Mouse (Mus musculus): ENCODE results near the gene Tle4. TPM values are rescaled to one million over a fixed set of nuclear protein-coding genes. Genes with fewer than 3 reads are reported as not detected.

The Tle4 gene
- polyA plus RNA-seq, 1 experiment from 2014 or later: 34.3 TPM

DNA sequence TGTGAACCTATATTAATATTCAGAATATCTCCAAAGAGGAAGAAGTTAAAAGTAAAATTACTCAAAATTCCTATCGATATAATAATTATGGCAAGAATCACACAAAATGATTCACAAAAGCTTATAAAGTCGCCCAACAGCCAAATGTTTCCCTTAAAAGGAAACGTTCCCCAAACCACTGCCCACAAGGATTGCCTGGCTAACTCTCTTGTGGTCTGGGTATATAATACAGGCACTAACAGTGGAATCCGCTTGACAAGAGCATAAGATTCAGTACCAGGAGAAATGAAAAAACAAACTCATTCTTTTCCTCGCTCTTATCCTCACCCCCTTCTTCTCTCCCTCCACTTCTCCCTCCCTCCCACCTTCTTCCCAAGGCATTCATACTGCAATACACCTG, 19.2 kb downstream of the Tle4 start:
- Histone ChIP-seq H3K36me3 (ENCODE audit: control insufficient read depth, insufficient read depth, low read length) (no peaks in the 10 kb centered on the region), H3K27me3 (ENCODE audit: control insufficient read depth, insufficient read depth, low read length) (no peaks in the 10 kb centered on the region), H3K4me2 (ENCODE audit: low read depth) (no peak overlapping the region), H3K9me3 (ENCODE audit: control insufficient read depth, low read length) (no peaks in the 10 kb centered on the region), H3K4me1 (ENCODE audit: control insufficient read depth, insufficient read depth, low read length) (no peaks in the 10 kb centered on the region), H3K4me3 (ENCODE audit: low read depth, low read length) (no peak overlapping the region), H3K9ac (ENCODE audit: low read length) (no peak overlapping the region), H3K27ac (ENCODE audit: low read depth, low read length) (no peak overlapping the region)
- ATAC-seq (ENCODE audit: insufficient read depth, low FRiP score, low TSS enrichment): no peak
- 89% methylated on average over 5 of the region's 5 CpGs for WGBS
- no peak for DNase-seq (ENCODE audit: low spot score)

DNA sequence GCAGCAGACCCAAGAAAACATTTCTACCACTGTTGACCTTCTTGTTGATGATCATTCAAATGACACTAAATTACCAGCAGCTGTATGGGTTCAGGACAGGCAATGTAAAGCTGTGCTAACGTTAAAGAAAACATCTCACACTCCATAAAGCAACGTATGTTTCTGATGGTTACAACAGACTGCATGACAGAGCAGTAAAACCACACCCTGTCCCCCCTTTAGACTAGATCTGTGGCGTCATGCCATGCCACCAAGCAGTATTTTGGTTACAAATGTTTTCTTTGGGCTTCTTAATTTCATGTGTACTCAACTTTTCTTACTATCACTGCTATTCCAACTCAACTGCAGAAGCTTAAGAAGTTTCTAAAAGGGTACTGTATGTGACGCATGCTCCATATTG, 19.8 kb downstream of the Tle4 start:
- 68% methylated on average over 4 of the region's 4 CpGs for WGBS
- no peaks in the 10 kb centered on the region for H3K27me3 ChIP-seq (ENCODE audit: control insufficient read depth, insufficient read depth, low read length)

DNA sequence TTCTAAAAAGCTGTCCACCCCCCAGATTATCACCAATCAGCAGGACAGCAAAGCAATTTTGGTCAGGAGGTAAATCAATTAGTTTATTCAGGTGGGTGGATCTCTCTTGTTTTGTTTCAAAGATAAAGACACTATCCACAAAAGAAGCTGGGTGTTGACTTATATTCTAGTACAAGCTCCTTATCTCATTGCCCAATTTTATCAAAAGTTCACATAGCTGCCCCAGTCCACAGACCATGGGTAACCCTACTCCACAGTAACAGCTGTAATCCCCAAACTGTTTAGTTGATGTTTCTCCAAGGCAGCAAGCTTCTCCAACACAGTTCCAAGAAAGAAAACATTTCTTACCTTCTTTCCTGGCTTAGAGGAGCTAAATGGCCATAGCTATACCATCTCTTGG, 21.5 kb downstream of the Tle4 start:
- Histone ChIP-seq H3K4me3 (ENCODE audit: low read depth, low read length) (no peak overlapping the region), H3K27me3 (ENCODE audit: control insufficient read depth, insufficient read depth, low read length) (no peaks in the 10 kb centered on the region), H3K36me3 (ENCODE audit: control insufficient read depth, insufficient read depth, low read length) (no peaks in the 10 kb centered on the region), H3K27ac (ENCODE audit: low read depth, low read length) (no peak overlapping the region), H3K4me1 (ENCODE audit: control insufficient read depth, insufficient read depth, low read length) (no peaks in the 10 kb centered on the region), H3K9me3 (ENCODE audit: control insufficient read depth, low read length) (no peaks in the 10 kb centered on the region), H3K4me2 (ENCODE audit: low read depth) (no peak overlapping the region), H3K9ac (ENCODE audit: low read length) (no peak overlapping the region)
- ATAC-seq (ENCODE audit: insufficient read depth, low FRiP score, low TSS enrichment) (no peak), DNase-seq (ENCODE audit: low spot score) (no peak)

More for the DNA sequence above, 19.8 kb downstream of the Tle4 start:
- no peak overlapping the region for H3K4me2 ChIP-seq (ENCODE audit: low read depth)
- H3K4me1 ChIP-seq (ENCODE audit: control insufficient read depth, insufficient read depth, low read length): no peaks in the 10 kb centered on the region
- no peak overlapping the region for H3K27ac ChIP-seq (ENCODE audit: low read depth, low read length)
- H3K9me3 ChIP-seq (ENCODE audit: control insufficient read depth, low read length): no peaks in the 10 kb centered on the region
- H3K9ac ChIP-seq (ENCODE audit: low read length): no peak overlapping the region
- no peak overlapping the region for H3K4me3 ChIP-seq (ENCODE audit: low read depth, low read length)
- H3K36me3 ChIP-seq (ENCODE audit: control insufficient read depth, insufficient read depth, low read length): no peaks in the 10 kb centered on the region
- ATAC-seq (ENCODE audit: insufficient read depth, low FRiP score, low TSS enrichment): no peak
- no peak for DNase-seq (ENCODE audit: low spot score)

DNA sequence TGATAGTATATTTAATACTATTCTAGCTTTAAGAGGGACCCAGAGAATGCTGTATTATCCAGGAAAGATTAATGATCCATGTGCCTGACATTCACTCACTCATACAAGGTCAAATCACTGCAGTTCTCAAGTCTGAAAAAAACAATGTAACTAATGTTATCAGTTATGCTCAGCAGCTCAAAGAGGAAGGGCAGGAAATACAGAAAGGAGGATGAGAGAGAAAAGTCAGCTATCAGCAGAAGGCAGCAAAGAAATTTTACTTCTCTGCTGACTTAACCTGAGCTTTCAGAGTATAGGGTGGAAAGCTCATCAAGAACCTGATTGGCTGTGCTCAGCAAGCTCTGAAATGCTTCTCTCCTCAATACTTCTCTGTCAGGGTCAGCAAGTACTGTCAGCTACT, 29.0 kb downstream of the Tle4 start:
- H3K9ac ChIP-seq (ENCODE audit: low read length): no peak overlapping the region
- no peaks in the 10 kb centered on the region for H3K9me3 ChIP-seq (ENCODE audit: control insufficient read depth, low read length)
- peaks cover 14% of the 10 kb centered on the region for H3K4me1 ChIP-seq (ENCODE audit: control insufficient read depth, insufficient read depth, low read length)

DNA sequence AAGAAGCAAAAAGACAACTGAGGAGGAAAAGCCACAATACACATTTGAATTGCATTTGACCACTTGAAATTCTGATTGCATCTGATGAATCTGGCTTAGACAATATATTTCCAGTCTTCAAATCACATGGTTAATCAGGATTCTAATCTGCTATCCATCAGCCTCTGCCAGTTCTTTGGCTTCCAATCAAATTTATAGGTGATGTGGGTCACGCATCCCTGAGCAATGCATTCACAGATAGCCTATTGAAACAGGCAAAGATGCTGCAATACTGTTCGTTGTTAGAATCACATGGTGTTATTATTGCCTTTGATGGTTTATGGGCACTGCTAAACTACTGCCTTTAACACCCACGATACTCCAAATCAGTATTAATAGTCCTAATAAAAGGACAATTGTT, 30.8 kb downstream of the Tle4 start:
- 30% methylated on average over 3 of the region's 3 CpGs for WGBS
- H3K9ac ChIP-seq (ENCODE audit: low read length): no peak overlapping the region
- no peak overlapping the region for H3K27ac ChIP-seq (ENCODE audit: low read depth, low read length)
- no peaks in the 10 kb centered on the region for H3K36me3 ChIP-seq (ENCODE audit: control insufficient read depth, insufficient read depth, low read length)
- H3K27me3 ChIP-seq (ENCODE audit: control insufficient read depth, insufficient read depth, low read length): peaks cover 3% of the 10 kb centered on the region; the same call in 1 of the 2 replicates
- H3K9me3 ChIP-seq (ENCODE audit: control insufficient read depth, low read length): no peaks in the 10 kb centered on the region
- peak; percentile 49 for DNase-seq (ENCODE audit: low spot score)
- H3K4me2 ChIP-seq (ENCODE audit: low read depth): no peak overlapping the region
- H3K4me3 ChIP-seq (ENCODE audit: low read depth, low read length): no peak overlapping the region
- ATAC-seq (ENCODE audit: insufficient read depth, low FRiP score, low TSS enrichment): peak; percentile 79
- peaks cover 14% of the 10 kb centered on the region for H3K4me1 ChIP-seq (ENCODE audit: control insufficient read depth, insufficient read depth, low read length)

More for the DNA sequence above, 29.0 kb downstream of the Tle4 start:
- Histone ChIP-seq H3K27me3 (ENCODE audit: control insufficient read depth, insufficient read depth, low read length) (peaks cover 3% of the 10 kb centered on the region; the same call in 1 of the 2 replicates), H3K4me2 (ENCODE audit: low read depth) (no peak overlapping the region), H3K4me3 (ENCODE audit: low read depth, low read length) (no peak overlapping the region), H3K27ac (ENCODE audit: low read depth, low read length) (no peak overlapping the region), H3K36me3 (ENCODE audit: control insufficient read depth, insufficient read depth, low read length) (no peaks in the 10 kb centered on the region)
- no peak for DNase-seq (ENCODE audit: low spot score)
- no peak for ATAC-seq (ENCODE audit: insufficient read depth, low FRiP score, low TSS enrichment)

DNA sequence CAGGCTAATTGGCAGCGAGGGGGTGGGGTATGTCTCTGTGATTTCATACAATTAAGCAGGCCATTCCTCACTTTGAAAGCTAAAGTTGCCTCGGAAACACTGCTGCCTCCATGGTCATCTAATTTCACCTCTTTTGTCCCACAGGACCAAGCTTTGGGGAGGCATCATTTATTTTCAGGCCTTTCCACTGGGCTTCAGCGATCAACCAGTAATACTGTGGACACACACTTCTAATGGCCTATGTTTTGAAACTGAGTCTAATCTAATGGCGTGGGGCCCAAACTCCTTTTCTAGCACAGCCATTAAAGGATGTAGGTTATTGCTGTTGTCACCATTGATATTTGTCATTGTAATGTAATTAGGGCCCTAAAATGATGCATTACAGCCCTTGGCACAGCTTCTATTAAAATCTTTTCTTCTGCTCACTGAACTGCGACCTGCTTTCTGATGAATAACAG, 31.3 kb downstream of the Tle4 start:
- peaks cover 14% of the 10 kb centered on the region for H3K4me1 ChIP-seq (ENCODE audit: control insufficient read depth, insufficient read depth, low read length)
- peaks cover 3% of the 10 kb centered on the region; the same call in 1 of the 2 replicates for H3K27me3 ChIP-seq (ENCODE audit: control insufficient read depth, insufficient read depth, low read length)
- no peaks in the 10 kb centered on the region for H3K9me3 ChIP-seq (ENCODE audit: control insufficient read depth, low read length)
- H3K4me3 ChIP-seq (ENCODE audit: low read depth, low read length): no peak overlapping the region
- ATAC-seq (ENCODE audit: insufficient read depth, low FRiP score, low TSS enrichment): peak; percentile 87
- 20% methylated on average over 5 of the region's 5 CpGs for WGBS
- DNase-seq (ENCODE audit: low spot score): peak; percentile 75
- no peaks in the 10 kb centered on the region for H3K36me3 ChIP-seq (ENCODE audit: control insufficient read depth, insufficient read depth, low read length)
- H3K9ac ChIP-seq (ENCODE audit: low read length): no peak overlapping the region
- H3K4me2 ChIP-seq (ENCODE audit: low read depth): no peak overlapping the region
- H3K27ac ChIP-seq (ENCODE audit: low read depth, low read length): no peak overlapping the region

DNA sequence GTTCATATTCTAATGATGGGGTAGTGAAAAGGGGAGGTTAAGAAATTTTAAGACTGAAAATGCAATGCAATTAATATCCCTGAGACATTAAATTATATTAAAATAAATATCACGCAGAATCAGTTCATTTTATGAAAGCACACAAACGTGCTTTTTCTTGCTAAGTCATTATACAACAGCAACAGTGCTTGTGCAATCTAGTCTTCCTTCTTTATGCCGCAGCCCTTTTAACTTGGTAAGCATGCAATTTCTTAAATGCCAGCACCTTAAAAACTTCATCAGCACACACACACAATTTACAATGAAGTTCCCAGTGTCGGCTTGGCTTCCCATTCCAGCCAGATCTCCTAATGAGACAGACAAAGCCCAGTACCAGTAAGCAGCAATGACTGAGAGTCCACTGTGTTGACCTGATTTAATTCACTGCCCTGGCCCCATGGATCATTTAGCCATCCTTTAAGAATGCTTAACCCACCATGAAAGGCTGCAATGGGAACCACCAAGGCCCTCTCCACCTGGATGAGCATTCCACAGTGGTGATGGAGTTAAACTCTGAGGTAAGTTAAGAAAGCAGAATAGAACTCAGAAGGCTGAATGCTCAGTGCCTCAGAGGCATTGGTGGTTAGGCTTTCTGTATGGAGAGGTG, 32.3 kb downstream of the Tle4 start:
- peak; percentile 60 for DNase-seq (ENCODE audit: low spot score)

DNA sequence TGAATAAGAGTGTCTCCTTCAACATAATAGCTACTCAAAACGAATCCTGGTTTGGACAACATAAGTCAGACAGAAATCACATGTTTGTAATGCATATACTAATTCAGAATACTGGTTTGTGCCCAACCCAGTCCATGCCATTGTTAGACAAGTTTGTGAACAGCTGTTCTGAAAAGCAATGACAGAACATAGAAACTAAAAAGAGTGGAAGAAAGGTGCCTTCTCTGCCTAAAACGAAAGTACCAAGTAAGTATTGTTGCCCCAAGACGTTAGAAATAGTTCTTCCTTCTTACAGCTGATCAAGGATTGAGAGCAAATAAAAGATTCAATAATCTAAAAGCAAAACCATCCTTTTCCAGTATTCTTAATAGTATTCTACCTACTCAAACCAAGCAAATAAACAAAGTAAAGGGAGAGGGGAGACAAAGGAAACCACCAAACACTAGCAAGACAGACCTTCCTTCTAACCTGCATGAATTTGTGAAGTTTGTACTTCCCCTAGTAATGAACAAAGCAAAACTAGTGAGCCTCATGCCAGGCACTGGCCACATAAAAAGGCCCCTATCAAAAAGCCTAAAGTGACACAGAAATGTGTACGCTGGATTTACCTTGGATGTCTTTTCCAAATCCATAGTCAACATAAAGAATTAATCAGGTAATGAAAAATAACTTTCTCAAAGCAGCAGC, 34.4 kb downstream of the Tle4 start:
- 92% methylated on average over 4 of the region's 4 CpGs for WGBS
- H3K27me3 ChIP-seq (ENCODE audit: control insufficient read depth, insufficient read depth, low read length): no peaks in the 10 kb centered on the region
- no peak for ATAC-seq (ENCODE audit: insufficient read depth, low FRiP score, low TSS enrichment)
- no peak overlapping the region for H3K9ac ChIP-seq (ENCODE audit: low read length)
- H3K9me3 ChIP-seq (ENCODE audit: control insufficient read depth, low read length): no peaks in the 10 kb centered on the region
- no peak overlapping the region for H3K4me2 ChIP-seq (ENCODE audit: low read depth)
- no peaks in the 10 kb centered on the region for H3K36me3 ChIP-seq (ENCODE audit: control insufficient read depth, insufficient read depth, low read length)
- H3K4me3 ChIP-seq (ENCODE audit: low read depth, low read length): no peak overlapping the region
- DNase-seq (ENCODE audit: low spot score): no peak
- H3K27ac ChIP-seq (ENCODE audit: low read depth, low read length): no peak overlapping the region
- H3K4me1 ChIP-seq (ENCODE audit: control insufficient read depth, insufficient read depth, low read length): peaks cover 11% of the 10 kb centered on the region; the same call in 1 of the 2 replicates

More for the DNA sequence above, 32.3 kb downstream of the Tle4 start:
- no peak overlapping the region for H3K4me2 ChIP-seq (ENCODE audit: low read depth)
- H3K9ac ChIP-seq (ENCODE audit: low read length): no peak overlapping the region
- no peak overlapping the region for H3K4me3 ChIP-seq (ENCODE audit: low read depth, low read length)
- H3K27me3 ChIP-seq (ENCODE audit: control insufficient read depth, insufficient read depth, low read length): peaks cover 3% of the 10 kb centered on the region; the same call in 1 of the 2 replicates
- H3K27ac ChIP-seq (ENCODE audit: low read depth, low read length): no peak overlapping the region
- H3K4me1 ChIP-seq (ENCODE audit: control insufficient read depth, insufficient read depth, low read length): peaks cover 14% of the 10 kb centered on the region
- H3K9me3 ChIP-seq (ENCODE audit: control insufficient read depth, low read length): no peaks in the 10 kb centered on the region
- peak; percentile 42 for ATAC-seq (ENCODE audit: insufficient read depth, low FRiP score, low TSS enrichment)
- H3K36me3 ChIP-seq (ENCODE audit: control insufficient read depth, insufficient read depth, low read length): no peaks in the 10 kb centered on the region
- WGBS: 53% methylated on average over 4 of the region's 4 CpGs

DNA sequence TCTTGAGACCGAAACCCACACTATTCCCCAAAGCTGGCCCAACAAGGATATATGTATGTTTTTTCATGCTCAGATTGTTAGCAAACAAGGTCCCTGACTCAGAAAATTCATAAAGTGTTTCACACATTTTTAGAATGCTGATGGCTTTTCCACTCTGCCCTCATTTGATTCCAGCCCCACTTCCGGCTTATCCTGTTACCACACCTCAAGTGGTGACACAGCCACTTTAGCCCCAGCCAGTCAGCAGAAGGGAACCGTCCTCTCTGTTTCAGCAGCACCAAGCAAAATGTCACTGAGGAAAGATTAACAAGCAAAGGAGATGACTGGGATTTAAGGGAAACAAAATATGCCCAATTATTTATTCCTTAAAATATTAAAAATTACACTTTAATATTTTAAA, 50.0 kb downstream of the Tle4 start:
- 85% methylated on average over 3 of the region's 3 CpGs for WGBS
- DNase-seq (ENCODE audit: low spot score) (no peak), ATAC-seq (ENCODE audit: insufficient read depth, low FRiP score, low TSS enrichment) (no peak)
- Histone ChIP-seq H3K27me3 (ENCODE audit: control insufficient read depth, insufficient read depth, low read length) (no peaks in the 10 kb centered on the region), H3K4me1 (ENCODE audit: control insufficient read depth, insufficient read depth, low read length) (no peaks in the 10 kb centered on the region), H3K9ac (ENCODE audit: low read length) (no peak overlapping the region), H3K4me2 (ENCODE audit: low read depth) (no peak overlapping the region), H3K27ac (ENCODE audit: low read depth, low read length) (no peak overlapping the region), H3K36me3 (ENCODE audit: control insufficient read depth, insufficient read depth, low read length) (no peaks in the 10 kb centered on the region), H3K9me3 (ENCODE audit: control insufficient read depth, low read length) (no peaks in the 10 kb centered on the region), H3K4me3 (ENCODE audit: low read depth, low read length) (no peak overlapping the region)
